In genomic region chr3:66400791-66401568, GRCm38 (mm10) we compare ENCODE assay signal across 9 mouse cellular contexts.
DNase-seq lines count a peak whose midpoint lies in the region; ATAC-seq and TF ChIP-seq lines count a peak whose summit lies in the region.
"Had no signal": no experiment of that assay in that cellular context is flagged by ENCODE, and none has a peak within 500 bp of the region (broad histone marks: within the 10 kb centered on the region; RNA-seq: fewer than 3 reads in every experiment).

No protein-coding gene starts in this region.

- no peaks in the 10 kb centered on the region for H3K4me1 ChIP-seq in kidney, postnatal 0 days (replicated peaks; ENCODE audit: insufficient read depth, low read length)
- H3K4me1 ChIP-seq in limb, embryonic 15.5 days = peaks cover 16% of the 10 kb centered on the region

- no peak overlapping the region for H3K4me2 ChIP-seq in kidney, postnatal 0 days (ENCODE audit: low read length)
- H3K4me2 ChIP-seq in limb, embryonic 15.5 days = peak overlapping the region; percentile 24; the same call in 1 of the 2 replicates

- TF ChIP-seq CTCF in kidney, postnatal 0 days (IDR thresholded peaks at IDR 0.05; ENCODE audit: low read depth) = 0 out of 2 replicates have a peak, but pooled peaks have one; percentile 10

- H3K36me3 ChIP-seq in kidney, postnatal 0 days (ENCODE audit: insufficient read depth, low read length) = no peaks in the 10 kb centered on the region
- no peaks in the 10 kb centered on the region for H3K36me3 ChIP-seq in limb, embryonic 15.5 days

- 12% methylated on average over 16 of the region's 16 CpGs for WGBS in kidney, postnatal 0 days
- WGBS in limb, embryonic 15.5 days = 13% methylated on average over 16 of the region's 16 CpGs

- no peak for ATAC-seq in cerebellum, adult (ENCODE audit: insufficient number of reproducible peaks, low FRiP score, low TSS enrichment)
- ATAC-seq in kidney, postnatal 0 days (replicated peaks; ENCODE audit: low FRiP score, low read depth) = 0 out of 2 replicates have a peak, but pooled peaks have one; percentile 36
- peak; percentile 79 for ATAC-seq in common myeloid progenitor, adult 5-6 weeks (replicated peaks; ENCODE audit: low read depth, poor library complexity, severe bottlenecking)
- 0 out of 2 replicates have a peak, but pooled peaks have one; percentile 44 for ATAC-seq in limb, embryonic 15.5 days (ENCODE audit: insufficient number of reproducible peaks, low FRiP score, low TSS enrichment, low read depth)

- H3K9me3 ChIP-seq in kidney, postnatal 0 days (replicated peaks; ENCODE audit: low read length) = no peaks in the 10 kb centered on the region
- no peaks in the 10 kb centered on the region for H3K9me3 ChIP-seq in limb, embryonic 15.5 days

- no peaks in the 10 kb centered on the region for H3K27me3 ChIP-seq in kidney, postnatal 0 days (ENCODE audit: insufficient read depth, low read length)
- 0 out of 2 replicates have a peak, but pooled peaks cover 4% of the 10 kb centered on the region for H3K27me3 ChIP-seq in limb, embryonic 15.5 days

- no peak overlapping the region for H3K9ac ChIP-seq in kidney, postnatal 0 days (ENCODE audit: low read depth, low read length)
- no peak overlapping the region for H3K9ac ChIP-seq in limb, embryonic 15.5 days

- DNase-seq in cerebellum, postnatal 10 days = peak; percentile 47 to 61
- peak; percentile 67 for DNase-seq in kidney, postnatal 0 days (ENCODE audit: low spot score)
- no peak for DNase-seq in kidney, adult 8-10 months
- no peak for DNase-seq in frontal cortex, postnatal 14 days (ENCODE audit: low spot score in 2 of 2)
- no peak for DNase-seq in spleen, postnatal 4 days (ENCODE audit: low spot score in 2 of 2)
- DNase-seq: cerebellum, adult 9-11 months had no signal

- no peak overlapping the region for H3K4me3 ChIP-seq in kidney, postnatal 0 days (replicated peaks; ENCODE audit: low read depth, low read length)
- no peak overlapping the region for H3K4me3 ChIP-seq in limb, embryonic 15.5 days

- no peak overlapping the region for H3K27ac ChIP-seq in kidney, postnatal 0 days
- no peak overlapping the region for H3K27ac ChIP-seq in limb, embryonic 15.5 days

Comparison
In these comparisons a context has a peak if more than half of its experiments do, and no peak if none do; other contexts are left out.
1. DNase-seq: peak in cerebellum, postnatal 10 days (2 of 2) and kidney, postnatal 0 days (single experiment); none in kidney, adult 8-10 months (0 of 2), frontal cortex, postnatal 14 days (0 of 2) and spleen, postnatal 4 days (0 of 2).